8 mouse cellular contexts compared by ENCODE assay signal in genomic region chr7:128672408-128673010, GRCm38 (mm10).
DNase-seq lines count a peak whose midpoint lies in the region; ATAC-seq and TF ChIP-seq lines count a peak whose summit lies in the region.

No protein-coding gene starts in this region.

- 11% methylated on average over 15 of the region's 15 CpGs for WGBS in limb, embryonic 11.5 days
- 5% methylated on average over 15 of the region's 15 CpGs for WGBS in neural tube, embryonic 13.5 days
- WGBS in thymus, adult 2 months: 47% methylated on average over 15 of the region's 15 CpGs

- TF ChIP-seq POLR2A in thymus, adult 2 months (IDR thresholded peaks at IDR 0.05; ENCODE audit: control insufficient read depth, extremely low read depth, insufficient read depth, low read length, poor library complexity): no peak

- no peaks in the 10 kb centered on the region for H3K27me3 ChIP-seq in limb, embryonic 11.5 days (ENCODE audit: control insufficient read depth, insufficient read depth, low read length)
- H3K27me3 ChIP-seq in neural tube, embryonic 13.5 days: no peaks in the 10 kb centered on the region
- H3K27me3 ChIP-seq in thymus, adult 2 months (ENCODE audit: control insufficient read depth, insufficient read depth, low read length): no peaks in the 10 kb centered on the region

- no peak for TF ChIP-seq CTCF in thymus, adult 2 months (IDR thresholded peaks at IDR 0.05; ENCODE audit: borderline replicate concordance, control insufficient read depth, extremely low read depth, insufficient read depth, low read length, poor library complexity)

- H3K4me3 ChIP-seq in limb, embryonic 11.5 days (ENCODE audit: low read depth, low read length): no peak overlapping the region
- H3K4me3 ChIP-seq in neural tube, embryonic 13.5 days: 0 out of 2 replicates have a peak overlapping the region, but pooled peaks have one; percentile 6
- no peak overlapping the region for H3K4me3 ChIP-seq in thymus, adult 2 months (ENCODE audit: control insufficient read depth, insufficient read depth, low read length)

- H3K36me3 ChIP-seq in limb, embryonic 11.5 days (ENCODE audit: control insufficient read depth, insufficient read depth, low read length): no peaks in the 10 kb centered on the region
- H3K36me3 ChIP-seq in neural tube, embryonic 13.5 days: peaks cover 8% of the 10 kb centered on the region; the same call in 1 of the 2 replicates
- H3K36me3 ChIP-seq in thymus, adult 2 months (ENCODE audit: control insufficient read depth, insufficient read depth, low read length): no peaks in the 10 kb centered on the region

- H3K9ac ChIP-seq in limb, embryonic 11.5 days (ENCODE audit: low read length): 0 out of 2 replicates have a peak overlapping the region, but pooled peaks have one; percentile 12
- peak overlapping the region; percentile 55 for H3K9ac ChIP-seq in neural tube, embryonic 13.5 days

- no peaks in the 10 kb centered on the region for H3K9me3 ChIP-seq in limb, embryonic 11.5 days (ENCODE audit: control insufficient read depth, low read length)
- 0 out of 2 replicates have a peak, but pooled peaks cover 3% of the 10 kb centered on the region for H3K9me3 ChIP-seq in neural tube, embryonic 13.5 days

- H3K4me1 ChIP-seq in limb, embryonic 11.5 days (ENCODE audit: control insufficient read depth, insufficient read depth, low read length): peaks cover 7% of the 10 kb centered on the region
- peaks cover 31% of the 10 kb centered on the region for H3K4me1 ChIP-seq in neural tube, embryonic 13.5 days (replicated peaks)
- H3K4me1 ChIP-seq in thymus, adult 2 months (replicated peaks; ENCODE audit: control insufficient read depth, insufficient read depth, low read length): 0 out of 2 replicates have a peak, but pooled peaks cover 5% of the 10 kb centered on the region

- no peak overlapping the region for H3K27ac ChIP-seq in limb, embryonic 11.5 days (replicated peaks; ENCODE audit: low read depth, low read length)
- H3K27ac ChIP-seq in neural tube, embryonic 13.5 days (replicated peaks): peak overlapping the region; percentile 94
- H3K27ac ChIP-seq in thymus, adult 2 months (ENCODE audit: control insufficient read depth, insufficient read depth, low read length): no peak overlapping the region

- peak overlapping the region; percentile 31; the same call in 1 of the 2 replicates for H3K4me2 ChIP-seq in limb, embryonic 11.5 days (ENCODE audit: low read depth, severe bottlenecking)
- H3K4me2 ChIP-seq in neural tube, embryonic 13.5 days: peak overlapping the region; percentile 51

- DNase-seq in 3T3-L1 (ENCODE audit: low read depth, low spot score) (peak; percentile 85), MEL-GATA-1-ER (ENCODE audit: extremely low read depth, low read depth) (peak; percentile 45)
- peak; percentile 71 for DNase-seq in cerebellum, adult 8-10 months
- peak; percentile 20 for DNase-seq in forelimb bud, embryonic 11.5 days (ENCODE audit: low read depth, low spot score)
- peak; percentile 49 for DNase-seq in limb, embryonic 11.5 days (ENCODE audit: low spot score)
- DNase-seq in thymus, adult 2 months: no peak

- no peak for ATAC-seq in limb, embryonic 11.5 days (ENCODE audit: insufficient number of reproducible peaks, low FRiP score, low TSS enrichment, low read depth)
- ATAC-seq in neural tube, embryonic 13.5 days (ENCODE audit: low read depth): peak; percentile 85
- ATAC-seq in activated CD4-positive, CD25-positive, alpha-beta regulatory T cell, adult 4 months: no peak
